Mouse (Mus musculus) CD4-positive, CD25-positive, alpha-beta regulatory T cell, adult 2 months (primary cell): ENCODE measurements around the gene Patl2.
A peak's percentile ranks its signal among the peaks of the same experiment; 100 is the strongest.
"Not testable (repeated sequence)": the region's sequence is repeated elsewhere in the genome, so short reads cannot be mapped to it uniquely, and the experiment has no call there.

Source experiments
- DNase-seq: peaks from one replicate; pipeline ENCODE4 v3.0.0-alpha.2; 2012; ENCODE audit warnings: low read depth, low spot score

Gene Patl2

GRCm38 (mm10) chr2:122186106-122186505 is at the start of gene Patl2, which contains the start of gene Terb2:
TSS of gene Patl2 (minus strand) at chr2:122186189.
TSS of gene Terb2 (plus strand) at chr2:122186272.
- DNase-seq = no peak

DNA sequence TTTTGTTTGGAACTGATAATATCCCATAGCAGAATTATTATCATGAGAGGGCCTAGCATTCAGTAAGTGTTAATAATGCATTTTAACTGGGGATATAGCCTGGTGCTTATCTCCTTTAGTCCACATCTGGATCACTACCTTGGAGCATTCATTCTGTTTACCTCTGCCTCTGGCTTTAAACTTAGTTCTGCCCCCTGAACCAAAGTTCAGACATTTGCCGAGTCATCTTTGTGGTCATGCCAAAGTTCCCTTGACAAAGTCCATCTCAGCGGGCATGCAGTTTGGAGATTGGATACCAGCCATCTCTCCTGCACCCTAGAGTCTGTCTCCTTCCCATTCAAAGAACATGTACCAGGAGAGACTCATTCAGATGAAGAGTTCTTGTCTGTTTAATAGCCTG is 49.4 kb upstream of the Patl2 start:
- no peak for DNase-seq

- DNase-seq = peak; percentile 86
Measured at GRCm38 (mm10) chr2:122234611-122235288, 48.8 kb upstream of the Patl2 start, which contains the start of gene Sord. TSS of gene Sord (plus strand) at chr2:122234749.

- peak; percentile 3 for DNase-seq
Measured at GRCm38 (mm10) chr2:122233759-122234557, 48.0 kb upstream of the Patl2 start.

GRCm38 (mm10) chr2:122233341-122233740 is 47.4 kb upstream of the Patl2 start:
- no peak for DNase-seq

GRCm38 (mm10) chr2:122231616-122232015 is 45.6 kb upstream of the Patl2 start:
- DNase-seq = no peak

DNA sequence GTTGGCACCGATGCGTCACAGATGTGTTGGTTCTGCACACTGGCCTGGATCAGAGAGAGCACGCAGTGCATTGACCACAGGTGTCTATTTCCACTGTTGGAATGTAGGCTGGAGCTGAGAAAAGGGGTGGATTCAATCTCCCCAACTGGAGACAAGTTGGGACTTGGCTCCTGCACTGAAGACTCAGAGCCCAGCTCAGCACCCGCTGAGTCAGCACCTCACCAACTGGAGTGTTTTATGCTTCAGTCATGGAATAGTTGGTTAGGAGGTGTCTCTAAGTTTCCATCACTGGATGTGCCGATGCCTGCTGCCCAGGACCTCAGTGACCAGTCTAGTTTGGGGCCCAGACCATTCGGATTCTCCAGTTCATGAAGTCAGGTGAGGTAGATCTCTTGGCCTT is 44.4 kb upstream of the Patl2 start:
- DNase-seq = no peak

DNA sequence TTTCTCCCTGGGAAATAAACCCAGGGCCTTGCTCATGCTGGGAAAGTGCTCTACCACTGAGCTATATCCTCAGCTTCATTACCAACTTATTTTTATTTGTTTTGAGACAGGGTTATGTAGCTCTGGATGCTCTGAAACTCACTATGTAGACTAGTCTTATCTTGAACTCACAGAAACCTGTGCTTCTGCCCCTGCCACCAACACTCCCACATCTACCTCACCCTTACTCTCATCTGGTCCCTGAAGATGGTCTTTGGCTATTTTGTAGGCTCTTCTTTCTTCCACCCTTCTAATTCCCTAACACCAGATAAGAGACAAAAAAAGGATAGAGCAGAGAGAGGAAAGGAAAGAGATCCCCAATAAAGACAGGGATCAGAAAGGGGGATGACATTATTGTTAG is 37.7 kb upstream of the Patl2 start:
- no peak for DNase-seq

- no peak for DNase-seq
Measured at GRCm38 (mm10) chr2:122222272-122222671, 36.3 kb upstream of the Patl2 start.

GRCm38 (mm10) chr2:122221798-122222197 is 35.8 kb upstream of the Patl2 start:
- no peak for DNase-seq

DNA sequence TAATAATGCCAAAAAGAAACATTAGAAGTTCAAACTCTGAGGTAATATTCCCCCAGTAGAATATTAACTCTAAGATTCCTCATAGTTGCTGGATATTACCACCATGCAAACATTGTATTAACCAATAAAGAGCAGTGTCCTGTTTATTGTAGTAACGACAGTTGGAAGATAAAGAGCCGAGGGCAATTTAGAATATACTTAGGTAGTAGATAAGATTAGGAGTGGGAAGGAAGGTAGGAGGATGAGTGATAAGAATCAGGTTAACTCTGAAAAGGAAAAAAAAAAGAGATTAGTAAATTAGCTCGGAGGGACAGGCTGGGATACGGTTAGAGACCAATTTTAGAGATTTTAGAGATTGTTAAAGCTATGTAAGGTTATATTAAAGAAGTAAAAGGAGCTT is 35.4 kb upstream of the Patl2 start:
- no peak for DNase-seq

- no peak for DNase-seq
Measured at GRCm38 (mm10) chr2:122218234-122218633, 32.2 kb upstream of the Patl2 start.

GRCm38 (mm10) chr2:122217075-122217474 is 31.1 kb upstream of the Patl2 start:
- not testable (repeated sequence) for DNase-seq

DNA sequence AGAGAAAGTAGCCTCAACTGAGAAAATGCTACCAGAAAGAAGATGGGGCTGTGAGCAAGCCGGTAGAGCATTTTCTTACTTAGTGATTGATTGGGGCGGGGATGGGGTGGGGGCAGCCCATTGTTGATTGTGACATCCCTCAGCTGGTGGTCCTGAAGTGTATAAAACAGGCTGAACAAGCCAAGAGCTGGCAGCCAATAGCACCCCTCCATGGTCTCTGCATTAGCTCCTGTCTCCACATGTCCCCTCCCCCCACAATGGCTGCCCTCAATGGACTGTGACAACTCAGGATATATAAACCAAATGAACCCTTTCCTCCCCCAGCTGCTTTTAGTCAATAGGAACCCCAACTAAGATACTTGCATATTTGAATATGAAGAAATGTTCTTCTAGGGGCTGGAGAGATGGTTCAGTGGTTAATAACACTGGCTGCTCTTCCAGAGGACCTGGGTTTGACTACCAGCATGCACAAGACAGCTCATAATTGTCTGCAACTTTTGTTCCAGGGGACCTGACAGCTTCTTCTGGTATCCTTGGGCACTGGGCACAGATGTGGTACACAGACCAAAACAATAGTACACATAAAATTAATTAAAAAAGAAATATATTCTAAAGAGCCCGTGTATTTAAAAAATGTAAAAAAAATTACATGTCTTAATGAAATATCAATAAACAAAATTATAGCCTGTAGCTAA is 24.7 kb upstream of the Patl2 start:
- no peak for DNase-seq

DNA sequence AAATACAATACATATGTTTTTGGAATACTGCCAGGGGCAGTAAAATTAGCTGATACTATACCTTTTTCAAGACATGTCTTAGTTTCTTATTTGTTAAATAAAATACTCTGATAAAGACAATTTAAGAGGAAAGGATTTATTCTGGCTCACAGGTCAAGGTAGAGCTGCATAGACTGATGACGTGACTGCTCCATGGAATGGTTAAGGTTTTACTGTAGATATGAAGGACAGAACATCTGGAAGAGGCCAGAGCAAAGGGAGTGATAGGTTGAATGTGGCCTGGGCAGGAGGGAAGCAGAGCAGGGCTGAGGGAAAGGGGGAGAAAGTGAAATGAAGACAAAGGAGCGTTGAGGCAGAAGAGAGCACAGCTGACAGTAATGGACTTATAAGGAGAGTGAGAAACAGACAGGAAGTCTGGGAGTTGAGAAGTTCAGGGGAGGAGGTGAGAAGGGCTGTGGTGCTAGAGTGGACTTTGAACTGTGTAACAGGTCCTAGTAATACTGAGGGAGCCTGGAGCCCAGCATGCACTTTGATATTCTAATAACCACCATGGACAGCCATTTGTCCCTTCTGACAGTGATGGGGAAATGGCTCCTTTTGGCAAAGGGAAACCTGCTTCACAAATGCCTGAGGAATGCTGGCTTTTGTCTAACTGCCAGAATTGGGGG is 20.6 kb upstream of the Patl2 start:
- no peak for DNase-seq

GRCm38 (mm10) chr2:122201501-122201900 is 15.5 kb upstream of the Patl2 start:
- no peak for DNase-seq

- peak; percentile 67 for DNase-seq
Measured at GRCm38 (mm10) chr2:122194509-122194929, 8.5 kb upstream of the Patl2 start.

- no peak for DNase-seq
Measured at GRCm38 (mm10) chr2:122191849-122192248, 5.9 kb upstream of the Patl2 start.

DNA sequence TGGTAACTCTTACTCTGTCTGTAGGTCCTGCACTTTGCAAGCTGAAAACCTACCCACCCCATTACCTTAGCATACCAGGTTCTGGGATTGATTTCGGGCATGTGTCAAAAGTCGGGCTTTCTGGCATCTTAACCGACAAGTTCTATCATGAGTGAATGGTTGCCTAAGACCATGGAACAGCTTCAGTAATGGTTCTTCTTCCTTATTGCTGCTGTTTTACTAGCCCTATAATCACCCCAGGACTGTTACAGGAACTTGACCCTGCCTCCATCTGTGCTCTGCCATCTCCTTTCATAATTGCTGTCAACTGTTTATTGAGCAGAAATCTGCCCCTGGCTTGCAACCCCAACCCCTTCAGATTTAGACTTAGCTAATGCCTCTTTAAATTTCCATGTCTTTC is 762 bp upstream of the Patl2 start:
- DNase-seq = no peak

DNA sequence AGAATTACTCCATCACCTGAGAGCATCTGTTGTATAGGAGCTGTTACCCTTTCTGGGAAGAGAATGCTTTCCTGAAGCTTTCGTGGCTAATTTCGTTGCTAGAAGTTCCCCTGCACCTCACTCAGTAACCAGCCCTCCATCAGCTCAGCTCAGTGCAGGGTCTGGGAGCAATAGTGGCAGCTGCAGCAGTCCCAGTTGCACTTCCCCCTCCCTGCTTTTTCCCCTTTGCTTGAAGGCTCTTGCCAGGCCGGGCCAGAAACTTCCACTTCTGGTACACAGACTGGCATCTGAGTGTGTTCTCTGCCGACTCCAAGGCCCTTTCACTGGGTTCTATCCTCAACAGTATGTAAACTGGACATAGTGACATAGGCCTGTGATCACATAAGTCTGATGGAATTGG is 903 bp downstream of the Patl2 start:
- no peak for DNase-seq

GRCm38 (mm10) chr2:122180051-122180822 is 5.8 kb downstream of the Patl2 start:
- peak; percentile 82 for DNase-seq
